Mouse (Mus musculus) testis, adult 2 months (tissue): ENCODE measurements around the gene Mkrn2. TPM values are rescaled to one million over a fixed set of nuclear protein-coding genes. Genes with fewer than 3 reads are reported as not detected.
"Not testable (repeated sequence)": the region's sequence is repeated elsewhere in the genome, so short reads cannot be mapped to it uniquely, and the experiment has no call there.

Experiments
- H3K27ac ChIP-seq: fragments of 200-500 bp; 2 replicates; pipeline ENCODE4 v1.5.1; 2012; ENCODE audit warnings: low read depth, low read length; ENCODE audit not compliant: control insufficient read depth, insufficient read depth
- H3K27me3 ChIP-seq: fragments of 200-500 bp; 2 replicates; pipeline ENCODE4 v1.6.1; 2012; ENCODE audit warnings: mild to moderate bottlenecking, low read length, moderate library complexity; ENCODE audit not compliant: control insufficient read depth, insufficient read depth
- H3K36me3 ChIP-seq: fragments of 200-500 bp; 2 replicates; pipeline ENCODE4 v1.6.1; 2012; ENCODE audit warnings: mild to moderate bottlenecking, low read length; ENCODE audit not compliant: control insufficient read depth, insufficient read depth
- H3K4me1 ChIP-seq: fragments of 200-500 bp; 2 replicates; pipeline ENCODE4 v1.6.1; 2012; ENCODE audit warnings: low read length; ENCODE audit not compliant: control insufficient read depth, insufficient read depth
- H3K4me3 ChIP-seq: fragments of 200-500 bp; 2 replicates; pipeline ENCODE4 v1.5.1; 2012; ENCODE audit warnings: low read depth, mild to moderate bottlenecking, low read length, moderate library complexity, mixed read lengths; ENCODE audit not compliant: control insufficient read depth
- CTCF ChIP-seq: fragments of 200-500 bp; IDR thresholded peaks from 2 replicates; pipeline ENCODE4 v1.5.1; 2012; ENCODE audit warnings: low read depth, mild to moderate bottlenecking, inconsistent platforms, low read length, moderate library complexity; ENCODE audit not compliant: control insufficient read depth, insufficient read depth, insufficient replicate concordance
- POLR2A ChIP-seq: fragments of 200-500 bp; IDR thresholded peaks from 2 replicates; pipeline ENCODE4 v1.6.1; 2012; ENCODE audit warnings: low read depth, mild to moderate bottlenecking, inconsistent platforms, low read length, moderate library complexity; ENCODE audit not compliant: control insufficient read depth
- polyA plus RNA-seq: library from polyadenylated mRNA; depleted of rRNA; stranded (reverse); fragments of >200 nt; gene quantifications from 2 replicates; pipeline ENCODE4 v1.2.3, GENCODE M21; 2012

The Mkrn2 gene
- polyA plus RNA-seq, 1 experiment = 137 TPM

- H3K27me3 ChIP-seq = no peaks in the 10 kb centered on the region
- H3K4me1 ChIP-seq = no peaks in the 10 kb centered on the region
- H3K27ac ChIP-seq = no peak overlapping the region
- H3K36me3 ChIP-seq = peaks cover 1% of the 10 kb centered on the region; the same call in 1 of the 2 replicates
- no peak overlapping the region for H3K4me3 ChIP-seq
- TF ChIP-seq POLR2A (no peak), CTCF (no peak)
These were observed 29.5 kb downstream of the Mkrn2 start for GRCm38 (mm10) chr6:115631056-115631795.

GRCm38 (mm10) chr6:115634015-115634414 lies 32.3 kb downstream of the Mkrn2 start:
- no peak for TF ChIP-seq CTCF
- no peak for TF ChIP-seq POLR2A
- H3K27me3 ChIP-seq = no peaks in the 10 kb centered on the region
- no peaks in the 10 kb centered on the region for H3K4me1 ChIP-seq
- H3K27ac ChIP-seq = no peak overlapping the region
- H3K36me3 ChIP-seq = peaks cover 1% of the 10 kb centered on the region; the same call in 1 of the 2 replicates
- no peak overlapping the region for H3K4me3 ChIP-seq

GRCm38 (mm10) chr6:115638188-115638587 lies 36.5 kb downstream of the Mkrn2 start:
- H3K4me3 ChIP-seq, H3K27ac ChIP-seq, H3K4me1 ChIP-seq, H3K27me3 ChIP-seq, H3K36me3 ChIP-seq: not testable (repeated sequence)

GRCm38 (mm10) chr6:115643315-115643714 lies 41.6 kb downstream of the Mkrn2 start:
- Histone ChIP-seq H3K4me3 (no peak overlapping the region), H3K27ac (no peak overlapping the region), H3K27me3 (no peaks in the 10 kb centered on the region), H3K4me1 (no peaks in the 10 kb centered on the region), H3K36me3 (no peaks in the 10 kb centered on the region; the same call in 1 of the 2 replicates)
- TF ChIP-seq CTCF = no peak
- TF ChIP-seq POLR2A = no peak

DNA sequence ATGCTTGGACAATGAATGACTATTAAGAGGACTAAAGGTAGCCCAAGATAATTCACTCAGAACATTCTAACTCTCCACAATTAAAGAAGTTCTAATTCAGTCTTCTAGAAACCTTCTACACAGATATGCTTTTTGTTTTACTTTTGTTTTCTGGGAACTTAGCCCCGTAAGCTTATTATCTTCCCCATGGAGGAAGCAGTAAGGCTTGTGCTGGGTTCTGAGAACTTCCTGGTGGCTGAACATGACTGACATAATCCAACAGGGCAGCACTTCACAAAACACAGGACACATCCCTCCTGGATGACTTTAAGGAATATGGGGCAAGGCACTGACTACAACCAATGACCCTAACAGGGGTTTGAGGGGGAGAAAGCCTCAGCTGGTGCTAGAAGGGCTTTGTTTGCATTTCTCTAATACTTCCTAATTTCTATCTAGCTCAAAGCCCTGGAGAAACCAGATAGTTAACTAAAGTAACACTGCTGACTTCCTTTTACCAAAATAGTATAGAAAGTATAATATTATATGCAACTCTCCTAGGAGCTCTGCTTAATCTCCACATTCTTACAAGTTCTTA lies 48.2 kb downstream of the Mkrn2 start:
- no peaks in the 10 kb centered on the region for H3K27me3 ChIP-seq
- H3K4me3 ChIP-seq = no peak overlapping the region
- no peak overlapping the region for H3K27ac ChIP-seq
- H3K36me3 ChIP-seq = no peaks in the 10 kb centered on the region
- H3K4me1 ChIP-seq = no peaks in the 10 kb centered on the region
- TF ChIP-seq POLR2A (no peak), CTCF (no peak)

DNA sequence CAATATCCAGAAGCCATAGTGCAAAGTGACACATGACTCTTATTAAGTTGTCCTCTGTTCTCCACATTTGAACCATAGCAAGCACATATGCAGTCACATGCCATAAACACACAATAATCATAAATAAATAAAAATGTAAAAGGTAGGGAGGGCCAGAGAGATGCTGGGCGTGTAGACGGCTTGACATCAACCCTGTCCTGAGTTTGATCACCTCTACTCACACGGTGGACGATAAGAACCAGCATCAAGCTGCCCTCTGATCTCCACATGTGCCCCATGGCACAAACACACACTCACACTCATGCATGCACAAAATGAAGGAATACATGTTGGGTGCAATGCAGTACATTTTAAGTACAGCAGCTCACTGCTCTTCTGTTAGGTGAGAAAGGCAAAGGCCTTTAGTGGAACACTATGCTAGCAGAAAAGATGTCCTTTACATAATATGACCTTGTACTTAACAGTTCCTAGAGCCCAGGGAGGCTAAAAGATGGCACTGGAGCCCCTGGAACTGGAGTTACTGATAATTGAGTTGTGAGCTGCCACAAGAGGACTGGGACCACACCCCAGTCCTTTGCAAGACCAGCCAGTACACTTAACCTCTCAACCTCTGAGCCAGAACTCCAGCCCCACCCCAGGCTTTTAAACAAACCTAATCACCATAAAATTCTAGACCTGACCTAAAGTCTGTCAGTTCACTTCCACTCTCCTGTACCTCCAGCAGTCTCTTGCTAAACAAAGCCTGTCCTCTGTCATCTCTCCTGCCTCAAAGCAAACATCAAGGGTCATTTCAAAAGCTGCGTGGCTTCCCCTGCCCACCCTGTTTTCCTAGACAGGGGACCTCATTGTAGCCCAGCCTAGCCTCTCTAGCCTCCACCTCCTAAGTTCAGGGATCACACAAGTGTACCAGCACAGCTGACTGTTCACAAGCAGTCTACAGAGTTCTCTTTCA lies 49.0 kb downstream of the Mkrn2 start:
- Histone ChIP-seq H3K27ac (no peak overlapping the region), H3K4me3 (no peak overlapping the region), H3K27me3 (no peaks in the 10 kb centered on the region), H3K36me3 (no peaks in the 10 kb centered on the region), H3K4me1 (no peaks in the 10 kb centered on the region)
- TF ChIP-seq POLR2A (no peak), CTCF (no peak)

DNA sequence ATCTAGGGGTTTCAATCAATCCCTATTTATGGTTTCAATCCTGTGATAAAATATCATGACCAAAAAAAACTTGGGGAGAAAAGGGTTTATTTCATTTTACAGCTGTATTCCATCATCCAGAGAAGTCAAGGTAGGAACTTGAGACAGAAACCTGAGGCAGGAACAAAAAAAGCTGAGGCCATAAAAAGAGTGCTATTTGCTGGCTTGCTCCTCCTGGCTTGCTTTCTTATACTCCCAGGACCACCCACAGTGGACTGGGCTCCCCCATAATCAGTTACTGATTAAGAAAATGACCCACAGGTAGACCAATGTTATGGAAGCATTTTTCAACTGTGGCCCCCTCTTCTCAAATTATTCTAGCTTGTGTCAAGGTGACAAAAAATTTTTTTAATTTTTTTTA lies 50.0 kb downstream of the Mkrn2 start:
- no peaks in the 10 kb centered on the region for H3K4me1 ChIP-seq
- H3K27me3 ChIP-seq = no peaks in the 10 kb centered on the region
- H3K36me3 ChIP-seq = no peaks in the 10 kb centered on the region
- H3K4me3 ChIP-seq = no peak overlapping the region
- TF ChIP-seq POLR2A (no peak), CTCF (no peak)
- H3K27ac ChIP-seq = no peak overlapping the region
